Mouse (Mus musculus) forebrain, postnatal 0 days (tissue): ENCODE results near the gene Gpr62. TPM values are rescaled to one million over a fixed set of nuclear protein-coding genes. Genes with fewer than 3 reads are reported as not detected.
A peak's percentile ranks its signal among the peaks of the same experiment; 100 is the strongest.

Experiments
- ATAC-seq: fragments of 200-750 bp; cut with Nextera tagmentation; 2 replicates; pipeline ENCODE4 v1.8.0; 2017; ENCODE audit warnings: mild to moderate bottlenecking, moderate library complexity
- DNase-seq: peaks from one replicate; pipeline ENCODE4 v3.0.0-alpha.2; 2015
- H3K27ac ChIP-seq: fragments of 300-500 bp; sonication (generic); 2 replicates; pipeline ENCODE4 v1.5.1; 2014; ENCODE audit warnings: low read depth, mild to moderate bottlenecking, antibody characterized with exemption, low read length, moderate library complexity, mixed read lengths
- H3K27me3 ChIP-seq: fragments of 300-500 bp; sonication (generic); 2 replicates; pipeline ENCODE4 v1.6.1; 2014; ENCODE audit warnings: mild to moderate bottlenecking, low read length, mixed read lengths; ENCODE audit not compliant: insufficient read depth
- H3K36me3 ChIP-seq: fragments of 300-500 bp; sonication (generic); 2 replicates; pipeline ENCODE4 v1.6.1; 2014; ENCODE audit warnings: mild to moderate bottlenecking, moderate library complexity; ENCODE audit not compliant: insufficient read depth
- H3K4me1 ChIP-seq: fragments of 300-500 bp; sonication (generic); 2 replicates; pipeline ENCODE4 v1.6.1; 2014; ENCODE audit warnings: antibody characterized with exemption; ENCODE audit not compliant: insufficient read depth
- H3K4me2 ChIP-seq: fragments of 300-500 bp; sonication (generic); 2 replicates; pipeline ENCODE4 v1.6.1; 2014; ENCODE audit warnings: low read depth, mild to moderate bottlenecking, moderate library complexity
- H3K4me3 ChIP-seq: fragments of 300-500 bp; sonication (generic); 2 replicates; pipeline ENCODE4 v1.5.1; 2014; ENCODE audit warnings: low read depth, low read length, mixed read lengths
- H3K9ac ChIP-seq: fragments of 300-500 bp; sonication (generic); 2 replicates; pipeline ENCODE4 v1.6.1; 2014; ENCODE audit warnings: mild to moderate bottlenecking
- H3K9me3 ChIP-seq: fragments of 300-500 bp; sonication (generic); 2 replicates; pipeline ENCODE4 v1.6.1; 2016; ENCODE audit warnings: low read length
- CTCF ChIP-seq: sonication (generic); IDR thresholded peaks from 2 replicates; pipeline ENCODE4 v1.5.1; 2016; ENCODE audit warnings: antibody characterized with exemption, control low read depth, low read depth
- WGBS: fragments of 180-500 bp; shearing (Covaris S2); extraction: QIAGEN DNeasy Blood & Tissue Kit; methylation state at CpG from one replicate; pipeline ENCODE4 v1.1.7; 2014; 5-methylcytosine and 5-hydroxymethylcytosine counted together
- polyA plus RNA-seq: library from polyadenylated mRNA; unstranded; fragments of >200 nt; fragmentation: Nextera tagmentation; extraction: Ambion mirVana; gene quantifications from 2 replicates; pipeline ENCODE4 v1.2.1, GENCODE M21; 2015
- total RNA-seq: library from RNA; depleted of rRNA; stranded (reverse); fragments of >200 nt; gene quantifications from 2 replicates; pipeline ENCODE4 v1.2.3, GENCODE M21; 2014

The Gpr62 gene
- total and polyA plus RNA-seq, 2 experiments from 2014 or later, result 1.8 to 3.0 TPM

DNA sequence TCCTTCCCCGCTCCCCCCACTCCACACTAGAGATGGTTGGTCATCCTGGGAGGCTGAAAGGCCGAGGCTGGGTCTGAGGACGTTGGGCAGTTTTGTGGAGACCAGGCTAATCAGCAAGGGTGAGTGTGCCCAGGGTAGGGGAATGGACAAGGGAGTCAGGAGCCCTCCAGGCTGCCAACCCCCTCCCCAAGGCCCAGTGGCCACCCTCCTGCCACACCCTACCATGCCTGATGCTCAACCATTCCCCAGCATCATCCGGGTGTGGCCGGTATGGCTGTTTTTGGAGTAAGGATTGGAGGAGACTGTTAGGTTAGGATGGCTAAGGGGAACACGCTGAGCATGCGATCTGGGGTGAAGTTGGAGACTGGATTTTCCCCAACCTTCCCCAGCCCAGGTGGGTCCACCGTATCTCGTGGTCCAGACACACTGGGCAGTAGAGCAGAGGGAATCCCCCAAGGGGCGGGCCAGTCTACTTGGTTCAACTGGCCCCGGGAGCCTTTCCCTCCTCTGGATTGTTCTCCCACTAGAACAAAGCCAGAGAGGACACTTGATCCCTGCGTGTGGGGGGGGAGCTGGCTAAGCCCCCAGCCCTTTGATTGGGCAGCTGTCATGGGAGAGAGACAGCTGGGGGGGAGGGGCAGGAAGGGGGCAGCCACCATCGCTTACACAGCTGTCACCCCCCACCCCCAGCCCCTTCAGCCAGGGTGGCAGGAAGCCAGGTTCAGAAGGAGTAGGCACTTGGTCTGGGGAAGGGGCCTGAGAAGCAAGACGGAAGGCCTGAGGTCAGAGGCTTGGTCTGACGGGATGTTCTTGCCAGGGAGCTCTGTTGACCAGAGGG is 9.2 kb downstream of the Gpr62 start:
- Histone ChIP-seq H3K4me2 (peak overlapping the region; percentile 97), H3K36me3 (peaks cover 9% of the 10 kb centered on the region), H3K4me3 (no peak overlapping the region), H3K27me3 (no peaks in the 10 kb centered on the region), H3K9ac (peak overlapping the region; percentile 35), H3K9me3 (no peaks in the 10 kb centered on the region), H3K27ac (peak overlapping the region; percentile 57), H3K4me1 (peaks cover 29% of the 10 kb centered on the region)
- ATAC-seq (no peak), DNase-seq (peak; percentile 24)
- WGBS, result 25% methylated on average over 15 of the region's 15 CpGs
- TF ChIP-seq CTCF, result no peak

DNA sequence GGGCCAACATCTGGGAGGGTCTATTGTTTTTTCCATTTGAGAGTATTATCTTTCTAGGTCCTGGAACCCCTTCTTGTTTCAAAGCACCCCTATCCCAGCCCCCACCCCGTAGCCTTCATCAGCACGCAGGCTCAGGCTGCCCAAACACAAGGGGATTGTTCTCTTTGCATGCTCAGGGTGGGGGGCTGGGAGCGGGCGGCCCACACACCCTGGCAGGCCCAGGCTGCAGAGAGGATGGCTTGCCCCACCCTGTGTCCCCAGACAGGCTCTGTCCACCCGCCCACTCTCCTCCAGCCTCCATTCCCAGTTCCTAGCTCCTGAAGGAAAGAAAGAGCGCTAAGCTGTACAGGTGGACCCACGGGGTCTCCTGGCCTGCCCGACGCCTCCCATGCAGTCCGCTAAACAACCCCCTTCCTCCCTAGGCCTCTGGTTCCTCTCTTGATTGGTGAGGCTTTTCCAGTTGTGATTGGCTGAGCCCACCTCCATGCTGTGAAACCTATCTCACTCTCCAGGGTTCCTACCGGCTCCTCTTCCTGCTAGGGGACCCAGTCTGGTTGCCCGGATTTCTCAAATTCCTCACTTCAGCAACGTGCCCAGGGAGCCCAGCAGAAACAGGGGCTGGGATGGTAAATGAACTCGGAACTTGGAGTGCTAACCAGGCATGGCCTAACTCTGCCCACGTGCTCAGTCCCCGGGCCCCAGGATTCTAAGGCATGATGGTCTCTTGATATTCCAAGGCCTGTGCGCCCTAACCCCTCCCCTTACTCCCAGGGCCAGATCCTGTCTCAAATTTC is 10.7 kb downstream of the Gpr62 start:
- ATAC-seq (peak; percentile 65), DNase-seq (peak; percentile 73)
- Histone ChIP-seq H3K4me3 (peak overlapping the region; percentile 71), H3K4me1 (peaks cover 29% of the 10 kb centered on the region), H3K4me2 (peak overlapping the region; percentile 97), H3K36me3 (no peaks in the 10 kb centered on the region), H3K27me3 (no peaks in the 10 kb centered on the region), H3K27ac (peak overlapping the region; percentile 91), H3K9me3 (no peaks in the 10 kb centered on the region), H3K9ac (peak overlapping the region; percentile 92)
- TF ChIP-seq CTCF, result no peak
- 2% methylated on average over 17 of the region's 17 CpGs for WGBS

- no peaks in the 10 kb centered on the region for H3K36me3 ChIP-seq
- peaks cover 30% of the 10 kb centered on the region for H3K4me1 ChIP-seq
- H3K9me3 ChIP-seq, result no peaks in the 10 kb centered on the region
- H3K4me2 ChIP-seq, result peak overlapping the region; percentile 97
- H3K4me3 ChIP-seq, result peak overlapping the region; percentile 71
- peak; percentile 62 for DNase-seq
- H3K27ac ChIP-seq, result peak overlapping the region; percentile 91
- H3K27me3 ChIP-seq, result no peaks in the 10 kb centered on the region
- TF ChIP-seq CTCF, result no peak
- peak; percentile 35 for ATAC-seq
- 2% methylated on average over 15 of the region's 20 CpGs for WGBS
- peak overlapping the region; percentile 92 for H3K9ac ChIP-seq
Measured at GRCm38 (mm10) chr9:106454071-106454761, 11.5 kb downstream of the Gpr62 start.

DNA sequence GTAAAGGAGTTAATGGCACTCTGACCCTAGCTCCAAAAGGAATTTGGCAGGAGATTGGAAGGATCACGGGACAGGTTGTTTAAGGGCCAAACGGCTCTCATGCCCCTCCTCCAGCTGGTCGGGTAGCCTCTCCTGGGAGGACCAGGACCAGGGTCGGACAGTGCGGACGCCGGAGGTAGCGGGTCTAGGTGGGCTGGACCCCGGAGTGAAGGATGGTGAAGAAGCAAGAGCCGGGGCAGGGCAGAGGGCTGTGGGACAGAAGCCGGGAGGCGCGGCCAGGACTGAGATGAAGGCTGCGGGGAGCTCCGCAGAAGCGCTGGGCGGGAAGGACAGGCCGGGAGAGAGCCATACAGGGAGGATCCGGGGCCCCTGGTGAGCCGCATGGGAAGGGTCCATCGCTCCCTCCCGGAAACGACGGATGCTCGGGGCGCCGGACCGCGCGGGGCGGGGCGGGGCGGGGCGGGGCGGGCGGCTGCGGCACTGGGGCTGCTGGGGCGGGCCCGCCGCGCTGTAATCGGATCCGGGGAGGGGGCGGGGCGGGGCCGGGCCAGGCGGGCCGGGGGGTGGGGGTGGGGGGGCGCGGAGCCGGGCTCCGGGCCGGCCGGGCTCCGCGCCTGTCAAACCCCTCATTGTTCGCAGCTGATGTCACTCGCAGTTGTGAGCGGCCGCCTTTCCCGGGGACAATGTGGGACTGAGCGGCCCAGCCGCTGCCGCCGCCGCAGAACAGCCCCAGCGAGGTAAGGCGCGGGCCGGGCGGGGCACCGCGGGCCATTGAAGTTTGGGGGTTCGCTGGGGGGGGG is 12.3 kb downstream of the Gpr62 start, which contains the start of gene Pcbp4:
Pcbp4 (plus strand) TSS at position 21 of the 800 bp plus-strand sequence.
- under 1% methylated on average over 34 of the region's 74 CpGs for WGBS
- Histone ChIP-seq H3K27ac (peak within 1 kb of the TSS; percentile 91), H3K4me1 (peaks cover 37% of the 10 kb centered on the region), H3K27me3 (no peaks in the 10 kb centered on the region), H3K36me3 (no peaks in the 10 kb centered on the region), H3K9me3 (no peaks in the 10 kb centered on the region), H3K9ac (peak within 1 kb of the TSS; percentile 92), H3K4me3 (peak within 1 kb of the TSS; percentile 71), H3K4me2 (peak within 1 kb of the TSS; percentile 97)
- DNase-seq (peak; percentile 67), ATAC-seq (peak; percentile 67)
- no peak for TF ChIP-seq CTCF

GRCm38 (mm10) chr9:106452821-106453220 is 12.9 kb downstream of the Gpr62 start:
- H3K4me1 ChIP-seq, result peaks cover 41% of the 10 kb centered on the region
- no peaks in the 10 kb centered on the region for H3K9me3 ChIP-seq
- peak overlapping the region; percentile 92 for H3K9ac ChIP-seq
- H3K27ac ChIP-seq, result peak overlapping the region; percentile 91
- H3K4me2 ChIP-seq, result peak overlapping the region; percentile 97
- WGBS, result under 1% methylated on average over 7 of the region's 7 CpGs
- ATAC-seq (no peak), DNase-seq (peak; percentile 30)
- no peaks in the 10 kb centered on the region for H3K36me3 ChIP-seq
- no peak for TF ChIP-seq CTCF
- H3K4me3 ChIP-seq, result peak overlapping the region; percentile 71
- H3K27me3 ChIP-seq, result no peaks in the 10 kb centered on the region

DNA sequence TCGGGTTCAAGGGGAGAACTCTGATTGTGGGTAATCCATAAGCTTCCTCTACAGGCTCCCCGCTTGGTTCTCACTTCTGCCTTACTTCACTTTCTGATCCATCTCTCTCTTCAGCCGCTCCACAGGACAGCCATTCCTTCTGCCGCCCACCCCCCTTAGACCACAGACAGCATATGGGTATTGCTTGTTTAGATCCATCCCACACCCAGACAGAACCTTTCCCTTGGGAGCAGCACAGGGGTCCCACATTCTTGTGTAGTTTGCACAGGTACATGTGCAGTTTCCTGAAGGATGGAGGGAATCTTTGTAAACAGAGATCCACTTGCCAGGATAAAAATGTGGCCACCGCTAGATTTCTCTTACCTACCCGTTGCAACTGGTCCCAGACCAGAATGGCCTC is 13.4 kb downstream of the Gpr62 start:
- Histone ChIP-seq H3K4me3 (no peak overlapping the region), H3K9me3 (no peaks in the 10 kb centered on the region), H3K36me3 (no peaks in the 10 kb centered on the region), H3K9ac (peak overlapping the region; percentile 92; the same call in 1 of the 2 replicates), H3K27me3 (no peaks in the 10 kb centered on the region), H3K4me2 (peak overlapping the region; percentile 97), H3K4me1 (peaks cover 41% of the 10 kb centered on the region), H3K27ac (peak overlapping the region; percentile 91; the same call in 1 of the 2 replicates)
- no peak for ATAC-seq
- no peak for DNase-seq
- 27% methylated on average over 6 of the region's 6 CpGs for WGBS
- no peak for TF ChIP-seq CTCF
